Mouse (Mus musculus): ENCODE measurements around the gene Gm28044. TPM values are rescaled to one million over a fixed set of nuclear protein-coding genes. Genes with fewer than 3 reads are reported as not detected.
"Not testable (repeated sequence)": the region's sequence is repeated elsewhere in the genome, so short reads cannot be mapped to it uniquely, and the experiment has no call there.

The Gm28044 gene
- polyA plus RNA-seq (2012; rRNA removed): not detected in 2 replicates

GRCm38 (mm10) chr13:67360131-67360744, at the start of gene Gm28044, which contains the start of gene Zfp953:
Gene Gm28044 (minus strand): TSS chr13:67360536.
Gene Zfp953 (minus strand): TSS chr13:67360605.
- DNase-seq (ENCODE audit: extremely low spot score in 1 of 2, low spot score in 1 of 2): peak; percentile 89 to 95

DNA sequence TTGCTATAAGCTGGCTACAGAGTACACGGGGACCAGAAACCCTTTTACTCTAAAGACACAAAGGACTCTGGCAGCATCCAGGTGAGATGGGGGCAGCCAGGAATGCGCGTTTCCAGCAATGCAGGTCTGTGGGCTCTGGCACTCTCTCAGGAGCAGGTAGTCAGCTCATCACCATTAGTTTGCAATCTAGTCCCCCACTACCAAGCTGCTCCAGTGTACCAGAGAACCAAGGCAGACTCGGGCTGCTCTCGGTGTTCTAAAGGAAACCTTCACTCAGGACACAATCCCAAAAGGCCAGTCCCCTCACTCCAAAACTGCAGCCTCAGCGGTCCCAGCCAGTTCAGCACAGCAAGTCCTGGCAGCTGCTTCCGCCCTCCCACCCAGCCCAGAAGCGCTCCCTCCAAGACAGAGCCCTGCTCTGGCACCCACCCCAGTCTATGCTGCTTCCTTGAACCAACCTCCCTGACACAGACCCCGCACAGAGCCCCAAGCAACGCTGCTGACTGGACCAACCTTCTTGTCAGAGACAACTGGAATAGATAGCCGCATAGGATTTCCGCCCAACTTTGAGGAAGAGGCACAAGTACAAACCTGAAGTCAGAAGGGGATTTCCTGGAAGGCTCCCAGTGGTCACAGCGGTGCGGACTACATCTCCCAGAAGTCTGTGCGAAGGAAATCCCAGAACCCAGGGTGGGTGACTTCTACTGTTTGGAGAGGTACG, 39.0 kb upstream of the Gm28044 start, which contains the start of gene Zfp429:
Gene Zfp429, minus strand, starts transcription at position 637 of the 721 bp plus-strand sequence.
- peak; percentile 41 to 80 for DNase-seq (ENCODE audit: extremely low spot score in 1 of 2, low spot score in 1 of 2)

- DNase-seq (ENCODE audit: extremely low spot score in 1 of 2, low spot score in 1 of 2): not testable (repeated sequence)
Observed at GRCm38 (mm10) chr13:67376255-67376654, 15.9 kb upstream of the Gm28044 start.

GRCm38 (mm10) chr13:67375050-67375911, 14.9 kb upstream of the Gm28044 start, which contains the start of the genes Gm28041 and Zfp456:
Gene Gm28041 (minus strand): TSS chr13:67375733.
Gene Zfp456 (minus strand): TSS chr13:67375810.
- peak; percentile 13 to 66 for DNase-seq (ENCODE audit: extremely low spot score in 1 of 2, low spot score in 1 of 2)

- DNase-seq (ENCODE audit: extremely low spot score in 1 of 2, low spot score in 1 of 2): no peak
Observed at GRCm38 (mm10) chr13:67351854-67352253, 8.5 kb downstream of the Gm28044 start.

- DNase-seq (ENCODE audit: extremely low spot score in 1 of 2, low spot score in 1 of 2): no peak
Observed at GRCm38 (mm10) chr13:67343422-67343821, 16.9 kb downstream of the Gm28044 start.

- DNase-seq (ENCODE audit: extremely low spot score in 1 of 2, low spot score in 1 of 2): no peak
Observed at GRCm38 (mm10) chr13:67332877-67333276, 27.5 kb downstream of the Gm28044 start.

- DNase-seq (ENCODE audit: extremely low spot score in 1 of 2, low spot score in 1 of 2): peak; percentile 81 to 89
Observed at GRCm38 (mm10) chr13:67332019-67332724, 28.2 kb downstream of the Gm28044 start, which contains the start of gene Zfp595. Gene Zfp595 (minus strand): TSS chr13:67332570.

GRCm38 (mm10) chr13:67306718-67307117, 53.6 kb downstream of the Gm28044 start:
- DNase-seq (ENCODE audit: extremely low spot score in 1 of 2, low spot score in 1 of 2): peak in 1 of 2 experiments; percentile 10

- peak; percentile 94 to 96 for DNase-seq (ENCODE audit: extremely low spot score in 1 of 2, low spot score in 1 of 2)
Observed at GRCm38 (mm10) chr13:67305822-67306672, 54.3 kb downstream of the Gm28044 start, which contains the start of gene Zfp457. Gene Zfp457 (minus strand): TSS chr13:67306485.

GRCm38 (mm10) chr13:67278314-67278713, 82.0 kb downstream of the Gm28044 start, which contains the start of gene Zfp458:
Gene Zfp458 (minus strand): TSS chr13:67278466.
- peak; percentile 2 to 37 for DNase-seq (ENCODE audit: extremely low spot score in 1 of 2, low spot score in 1 of 2)

- not testable (repeated sequence) for DNase-seq (ENCODE audit: extremely low spot score in 1 of 2, low spot score in 1 of 2)
Observed at GRCm38 (mm10) chr13:67269383-67270065, 90.8 kb downstream of the Gm28044 start.

DNA sequence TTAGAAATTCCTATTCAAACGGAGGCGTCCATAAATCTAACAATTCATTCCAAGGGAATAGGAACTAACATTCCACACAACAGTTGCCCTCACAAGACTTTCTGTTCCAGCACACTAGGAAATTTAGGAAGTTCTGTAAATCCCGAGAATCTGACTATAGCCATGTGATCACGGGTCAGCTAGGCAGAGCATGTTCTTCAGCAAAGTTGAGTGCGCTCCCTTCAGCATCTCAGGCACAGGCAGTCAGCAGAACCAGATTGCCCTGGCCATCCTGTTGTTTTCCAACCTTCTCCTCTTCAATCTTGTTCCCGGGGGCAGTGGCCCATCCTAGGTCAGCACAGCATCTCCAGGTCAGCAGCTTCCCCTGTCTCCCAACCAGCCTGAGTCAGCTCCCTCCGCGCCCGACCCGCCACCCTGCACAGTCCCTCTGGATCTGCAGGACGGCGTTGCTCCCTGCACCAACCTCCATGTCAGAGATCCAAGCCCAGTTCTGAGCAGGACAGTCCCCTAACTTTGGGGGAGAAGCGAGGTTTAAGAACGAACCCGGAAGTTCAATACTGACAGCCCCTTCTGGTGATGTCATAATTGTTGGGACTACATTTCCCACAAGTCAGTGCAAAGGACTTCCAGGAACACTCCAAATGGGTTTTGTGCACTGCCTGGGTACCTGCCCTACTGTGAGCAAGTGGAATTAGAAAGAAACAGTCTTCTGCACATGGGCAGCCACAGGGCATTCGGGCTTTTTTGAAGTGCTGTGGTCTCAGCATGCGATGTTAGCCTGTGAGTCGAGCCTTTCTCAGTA, 91.6 kb downstream of the Gm28044 start:
- peak; percentile 86 to 90 for DNase-seq (ENCODE audit: extremely low spot score in 1 of 2, low spot score in 1 of 2)
